Comparison of ENCODE assay signal across 7 mouse cellular contexts in genomic region chr7:144941242-144941831, GRCm38 (mm10). TPM values are rescaled to one million over a fixed set of nuclear protein-coding genes. Genes with fewer than 3 reads are reported as not detected.
DNase-seq lines count a peak whose midpoint lies in the region; ATAC-seq and TF ChIP-seq lines count a peak whose summit lies in the region.

No protein-coding gene starts in this region.

- H3K36me3 ChIP-seq in hindbrain, postnatal 0 days (ENCODE audit: insufficient read depth, low read length), result no peaks in the 10 kb centered on the region; the same call in 1 of the 2 replicates
- peaks cover 10% of the 10 kb centered on the region for H3K36me3 ChIP-seq in limb, embryonic 12.5 days
- H3K36me3 ChIP-seq in midbrain, embryonic 11.5 days (ENCODE audit: control insufficient read depth, insufficient read depth, low read length), result peaks cover 9% of the 10 kb centered on the region; the same call in 1 of the 2 replicates

- WGBS in hindbrain, postnatal 0 days, result under 1% methylated on average over 39 of the region's 39 CpGs
- 0% methylated on average over 39 of the region's 39 CpGs for WGBS in limb, embryonic 12.5 days
- WGBS in midbrain, embryonic 11.5 days, result under 1% methylated on average over 39 of the region's 39 CpGs

- peak; percentile 67 for ATAC-seq in hindbrain, postnatal 0 days
- peak; percentile 82 for ATAC-seq in limb, embryonic 12.5 days (ENCODE audit: insufficient number of reproducible peaks, insufficient read depth, low FRiP score, low TSS enrichment, low read depth)
- ATAC-seq in midbrain, embryonic 11.5 days (ENCODE audit: low FRiP score), result peak; percentile 76

- H3K4me1 ChIP-seq in hindbrain, postnatal 0 days (ENCODE audit: insufficient read depth, low read length), result peaks cover 30% of the 10 kb centered on the region
- H3K4me1 ChIP-seq in limb, embryonic 12.5 days (replicated peaks), result peaks cover 40% of the 10 kb centered on the region
- peaks cover 38% of the 10 kb centered on the region for H3K4me1 ChIP-seq in midbrain, embryonic 11.5 days (ENCODE audit: control insufficient read depth, insufficient read depth, low read length)

- H3K27ac ChIP-seq in hindbrain, postnatal 0 days, result peak overlapping the region; percentile 72
- peak overlapping the region; percentile 97 for H3K27ac ChIP-seq in limb, embryonic 12.5 days
- H3K27ac ChIP-seq in midbrain, embryonic 11.5 days (ENCODE audit: low read depth, low read length), result peak overlapping the region; percentile 95

- peak; percentile 83 for DNase-seq in adipocyte (ENCODE audit: low spot score)
- DNase-seq in embryo, embryonic 10 days (ENCODE audit: low spot score), result peak; percentile 97
- DNase-seq in gastrocnemius, postnatal 14 days, result peak; percentile 90
- DNase-seq in hindbrain, postnatal 0 days (ENCODE audit: low spot score), result peak; percentile 90
- DNase-seq in midbrain, embryonic 11.5 days (ENCODE audit: low spot score, missing footprints), result peak; percentile 98
- DNase-seq in spleen, postnatal 14 days (ENCODE audit: low spot score in 2 of 2), result peak; percentile 22 to 34

- H3K4me2 ChIP-seq in hindbrain, postnatal 0 days (ENCODE audit: low read depth, low read length), result peak overlapping the region; percentile 72
- peak overlapping the region; percentile 91 for H3K4me2 ChIP-seq in limb, embryonic 12.5 days
- H3K4me2 ChIP-seq in midbrain, embryonic 11.5 days, result peak overlapping the region; percentile 71

- intact Hi-C loops in gastrocnemius, postnatal 14 days (cut with DNase I; ENCODE audit: low total_unique reads), result no loop called here

- H3K4me3 ChIP-seq in hindbrain, postnatal 0 days (ENCODE audit: low read length), result peak overlapping the region; percentile 40
- H3K4me3 ChIP-seq in limb, embryonic 12.5 days (replicated peaks), result peak overlapping the region; percentile 78
- H3K4me3 ChIP-seq in midbrain, embryonic 11.5 days (ENCODE audit: low read depth, low read length), result peak overlapping the region; percentile 67

- H3K9ac ChIP-seq in hindbrain, postnatal 0 days (replicated peaks; ENCODE audit: low read length), result peak overlapping the region; percentile 45
- H3K9ac ChIP-seq in limb, embryonic 12.5 days (replicated peaks), result peak overlapping the region; percentile 89
- H3K9ac ChIP-seq in midbrain, embryonic 11.5 days (ENCODE audit: low read length), result peak overlapping the region; percentile 90

- TF ChIP-seq CTCF in hindbrain, postnatal 0 days (IDR thresholded peaks at IDR 0.05; ENCODE audit: low read depth), result no peak

- H3K9me3 ChIP-seq in hindbrain, postnatal 0 days (ENCODE audit: low read length), result no peaks in the 10 kb centered on the region
- no peaks in the 10 kb centered on the region for H3K9me3 ChIP-seq in limb, embryonic 12.5 days
- H3K9me3 ChIP-seq in midbrain, embryonic 11.5 days (ENCODE audit: control insufficient read depth, low read length), result no peaks in the 10 kb centered on the region

- peaks cover 26% of the 10 kb centered on the region; the same call in 1 of the 2 replicates for H3K27me3 ChIP-seq in hindbrain, postnatal 0 days (ENCODE audit: insufficient read depth, low read length)
- H3K27me3 ChIP-seq in limb, embryonic 12.5 days, result no peaks in the 10 kb centered on the region
- peaks cover 12% of the 10 kb centered on the region for H3K27me3 ChIP-seq in midbrain, embryonic 11.5 days (ENCODE audit: control insufficient read depth, insufficient read depth, low read length)

RNA-seq across cellular contexts. Expression of gene Ccnd1, which starts 1.6 kb away (rescaled TPM):
- total RNA-seq in gastrocnemius, postnatal 14 days (2021), result 10 to 100 TPM; 12.5 to 31.5 TPM
- 49.7 and 67.8 TPM in 2 replicates for total RNA-seq in hindbrain, postnatal 0 days (2014; rRNA removed)
- 37.6 and 42.8 TPM in 2 replicates for polyA plus RNA-seq in hindbrain, postnatal 0 days (2015; fragmentation: Nextera tagmentation; extraction: Ambion mirVana)
- polyA plus RNA-seq in limb, embryonic 12.5 days (2016; fragmentation: Nextera tagmentation; extraction: Ambion mirVana), result 165 and 178 TPM in 2 replicates
- 285 and 288 TPM in 2 replicates for polyA plus RNA-seq in midbrain, embryonic 11.5 days (2014; fragmentation: Nextera tagmentation; extraction: Ambion mirVana)

RNA-seq across cellular contexts. Expression of gene LTO1, which starts 26.4 kb away (rescaled TPM):
- 1 to 10 TPM; 7.6 to 8.5 TPM for total RNA-seq in gastrocnemius, postnatal 14 days (2021)
- total RNA-seq in hindbrain, postnatal 0 days (2014; rRNA removed), result 22.6 and 25.9 TPM in 2 replicates
- 19.3 and 22.4 TPM in 2 replicates for polyA plus RNA-seq in hindbrain, postnatal 0 days (2015; fragmentation: Nextera tagmentation; extraction: Ambion mirVana)
- polyA plus RNA-seq in limb, embryonic 12.5 days (2016; fragmentation: Nextera tagmentation; extraction: Ambion mirVana), result 26.1 and 27.9 TPM in 2 replicates
- 28.0 TPM in 2 replicates for polyA plus RNA-seq in midbrain, embryonic 11.5 days (2014; fragmentation: Nextera tagmentation; extraction: Ambion mirVana)

RNA-seq across cellular contexts. Expression of gene Fgf15, which starts 45.0 kb away (rescaled TPM):
- total RNA-seq in gastrocnemius, postnatal 14 days (2021), result not detected
- total RNA-seq in hindbrain, postnatal 0 days (2014; rRNA removed), result 9.9 and 11.3 TPM in 2 replicates
- polyA plus RNA-seq in hindbrain, postnatal 0 days (2015; fragmentation: Nextera tagmentation; extraction: Ambion mirVana), result 9.1 and 9.4 TPM in 2 replicates
- polyA plus RNA-seq in limb, embryonic 12.5 days (2016; fragmentation: Nextera tagmentation; extraction: Ambion mirVana), result 0.42 and 0.76 TPM in 2 replicates
- 89.0 and 104 TPM in 2 replicates for polyA plus RNA-seq in midbrain, embryonic 11.5 days (2014; fragmentation: Nextera tagmentation; extraction: Ambion mirVana)

Comparison
In these comparisons a context has a peak if more than half of its experiments do, and no peak if none do; other contexts are left out.
1. Peak in every context shown above with its lines: DNase-seq, ATAC-seq, H3K4me3 ChIP-seq and H3K27ac ChIP-seq.
2. DNase-seq: peak in every context shown above with its lines; median percentile 98 in midbrain, embryonic 11.5 days; 97 in embryo, embryonic 10 days; 90 in gastrocnemius, postnatal 14 days; 90 in hindbrain, postnatal 0 days; 83 in adipocyte; 28 in spleen, postnatal 14 days.